Mouse (Mus musculus) hindbrain, embryonic 12.5 days (tissue): Measurements from ENCODE around the gene Clic4. TPM values are rescaled to one million over a fixed set of nuclear protein-coding genes. Genes with fewer than 3 reads are reported as not detected.

ENCODE experiments used
- ATAC-seq: fragments of 200-750 bp; cut with Nextera tagmentation; 2 replicates; pipeline ENCODE4 v1.8.0; 2017; ENCODE audit warnings: moderate TSS enrichment; ENCODE audit not compliant: low FRiP score
- H3K27ac ChIP-seq: fragments of 300-500 bp; sonication (generic); 2 replicates; pipeline ENCODE4 v1.5.1; 2016; ENCODE audit warnings: mild to moderate bottlenecking
- H3K27me3 ChIP-seq: fragments of 300-500 bp; sonication (generic); 2 replicates; pipeline ENCODE4 v1.6.1; 2016; ENCODE audit warnings: mild to moderate bottlenecking
- H3K36me3 ChIP-seq: fragments of 300-500 bp; sonication (generic); 2 replicates; pipeline ENCODE4 v1.6.1; 2016; ENCODE audit warnings: mild to moderate bottlenecking
- H3K4me1 ChIP-seq: fragments of 300-500 bp; sonication (generic); 2 replicates; pipeline ENCODE4 v1.6.1; 2016
- H3K4me2 ChIP-seq: fragments of 300-500 bp; sonication (generic); replicated peaks from 2 replicates; pipeline ENCODE4 v1.6.1; 2016; ENCODE audit warnings: mild to moderate bottlenecking
- H3K4me3 ChIP-seq: fragments of 300-500 bp; sonication (generic); 2 replicates; pipeline ENCODE4 v1.5.1; 2016; ENCODE audit warnings: mild to moderate bottlenecking
- H3K9ac ChIP-seq: fragments of 300-500 bp; sonication (generic); 2 replicates; pipeline ENCODE4 v1.6.1; 2016; ENCODE audit warnings: mild to moderate bottlenecking, moderate library complexity
- H3K9me3 ChIP-seq: fragments of 300-500 bp; sonication (generic); replicated peaks from 2 replicates; pipeline ENCODE4 v1.6.1; 2016; ENCODE audit warnings: mild to moderate bottlenecking
- WGBS: fragments of 180-500 bp; shearing (Covaris S2); methylation state at CpG from one replicate; pipeline ENCODE4 v1.1.7; 2016; 5-methylcytosine and 5-hydroxymethylcytosine counted together
- polyA plus RNA-seq: library from polyadenylated mRNA; unstranded; fragments of >200 nt; fragmentation: Nextera tagmentation; extraction: Ambion mirVana; gene quantifications from 2 replicates; pipeline ENCODE4 v1.2.1, GENCODE M21; 2016

Clic4 gene
- polyA plus RNA-seq, 1 experiment from 2014 or later, result 159 TPM

DNA sequence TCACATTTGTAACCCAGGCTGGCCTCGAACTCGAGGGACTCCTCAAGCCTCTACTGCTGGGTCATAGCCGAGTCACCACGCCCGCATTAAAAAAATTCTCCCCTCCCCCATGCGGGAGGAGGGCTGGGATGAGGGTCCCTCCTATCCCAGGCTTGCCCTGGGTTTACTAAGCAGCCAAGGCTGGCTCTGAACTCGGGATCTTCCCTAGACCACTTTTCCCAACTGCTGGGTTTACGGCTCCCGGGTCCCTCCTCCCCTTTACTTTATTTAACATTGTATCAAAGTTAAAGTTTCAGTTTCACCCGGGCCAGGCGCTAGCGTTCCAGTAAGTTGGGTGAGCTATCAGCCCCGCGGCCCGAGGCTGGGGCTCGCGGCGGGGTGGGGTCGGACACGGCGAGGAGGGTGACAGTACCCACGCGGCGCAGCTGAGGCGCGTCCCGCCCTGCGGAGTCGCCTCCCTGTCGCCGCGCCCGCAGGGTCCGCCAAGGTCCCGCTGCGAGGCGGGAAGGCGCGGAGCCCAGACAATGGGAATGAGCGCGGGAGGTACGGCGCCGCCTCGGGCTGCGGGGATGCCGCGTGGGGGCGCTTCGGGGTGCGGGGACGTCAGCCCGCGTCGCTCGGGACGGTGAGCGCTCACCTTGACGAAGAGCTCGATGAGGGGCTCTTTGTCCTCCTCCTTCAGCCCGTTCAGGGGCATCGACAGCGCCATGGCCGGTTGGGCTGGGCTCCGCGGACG is 565 bp downstream of the Clic4 start:
- Histone ChIP-seq H3K4me3 (peak overlapping the region; percentile 92), H3K36me3 (0 out of 2 replicates have a peak, but pooled peaks cover 3% of the 10 kb centered on the region), H3K4me1 (peaks cover 39% of the 10 kb centered on the region), H3K9me3 (no peaks in the 10 kb centered on the region), H3K4me2 (peak overlapping the region; percentile 80), H3K27ac (peak overlapping the region; percentile 97), H3K27me3 (peaks cover 25% of the 10 kb centered on the region), H3K9ac (peak overlapping the region; percentile 89)
- 1% methylated on average over 60 of the region's 67 CpGs for WGBS
- peak; percentile 64 for ATAC-seq

DNA sequence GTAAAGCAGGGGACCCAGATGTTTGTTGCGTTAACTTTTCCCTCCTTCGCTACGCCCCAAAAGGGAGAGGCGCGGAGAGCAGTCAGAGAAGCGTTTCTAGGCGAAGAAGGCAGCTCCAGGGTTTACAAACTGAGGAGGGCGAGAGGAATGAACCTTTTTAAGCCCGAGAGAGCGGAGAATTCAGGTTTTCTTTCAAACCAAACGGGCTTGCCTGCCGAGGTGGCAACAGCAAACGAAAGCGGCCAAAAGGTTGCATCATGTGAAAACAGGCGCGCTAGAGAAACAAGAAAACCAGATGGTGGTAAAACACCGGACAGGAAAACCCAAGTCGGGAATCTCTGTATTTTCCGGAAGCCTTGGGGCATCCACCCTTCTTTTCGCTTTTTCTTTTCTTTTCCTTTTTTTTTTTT is 1.2 kb downstream of the Clic4 start:
- no peak for ATAC-seq
- Histone ChIP-seq H3K9me3 (no peaks in the 10 kb centered on the region), H3K4me3 (peak overlapping the region; percentile 92), H3K4me2 (peak overlapping the region; percentile 80), H3K4me1 (peaks cover 43% of the 10 kb centered on the region), H3K27me3 (peaks cover 21% of the 10 kb centered on the region), H3K27ac (peak overlapping the region; percentile 52), H3K36me3 (0 out of 2 replicates have a peak, but pooled peaks cover 3% of the 10 kb centered on the region), H3K9ac (peak overlapping the region; percentile 89)
- 1% methylated on average over 20 of the region's 20 CpGs for whole genome bisulfite sequencing

DNA sequence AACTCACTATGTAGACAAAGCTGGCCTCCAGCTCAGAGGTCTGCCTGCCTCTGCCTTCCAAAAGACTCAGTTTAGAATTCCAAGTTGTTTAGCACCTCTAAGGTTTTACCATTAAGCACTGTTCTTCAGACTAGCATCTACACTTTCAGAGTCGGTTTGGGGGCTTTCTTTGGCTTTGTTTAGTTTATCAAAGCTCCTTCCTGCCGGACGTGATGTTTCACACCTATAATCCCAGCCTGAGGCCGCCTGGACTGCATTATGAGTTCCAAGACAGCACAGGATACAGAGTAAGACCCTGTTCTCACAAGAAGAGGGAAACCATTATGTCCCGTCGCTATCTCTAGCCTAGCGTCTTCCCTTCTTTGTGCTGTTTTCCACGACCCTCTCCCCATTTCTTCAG is 2.1 kb downstream of the Clic4 start:
- Histone ChIP-seq H3K27me3 (peaks cover 19% of the 10 kb centered on the region), H3K36me3 (0 out of 2 replicates have a peak, but pooled peaks cover 3% of the 10 kb centered on the region), H3K27ac (no peak overlapping the region), H3K4me1 (peaks cover 43% of the 10 kb centered on the region), H3K4me3 (peak overlapping the region; percentile 92), H3K9me3 (no peaks in the 10 kb centered on the region), H3K9ac (peak overlapping the region; percentile 33), H3K4me2 (peak overlapping the region; percentile 80)
- no peak for ATAC-seq
- 58% methylated on average over 8 of the region's 8 CpGs for WGBS

DNA sequence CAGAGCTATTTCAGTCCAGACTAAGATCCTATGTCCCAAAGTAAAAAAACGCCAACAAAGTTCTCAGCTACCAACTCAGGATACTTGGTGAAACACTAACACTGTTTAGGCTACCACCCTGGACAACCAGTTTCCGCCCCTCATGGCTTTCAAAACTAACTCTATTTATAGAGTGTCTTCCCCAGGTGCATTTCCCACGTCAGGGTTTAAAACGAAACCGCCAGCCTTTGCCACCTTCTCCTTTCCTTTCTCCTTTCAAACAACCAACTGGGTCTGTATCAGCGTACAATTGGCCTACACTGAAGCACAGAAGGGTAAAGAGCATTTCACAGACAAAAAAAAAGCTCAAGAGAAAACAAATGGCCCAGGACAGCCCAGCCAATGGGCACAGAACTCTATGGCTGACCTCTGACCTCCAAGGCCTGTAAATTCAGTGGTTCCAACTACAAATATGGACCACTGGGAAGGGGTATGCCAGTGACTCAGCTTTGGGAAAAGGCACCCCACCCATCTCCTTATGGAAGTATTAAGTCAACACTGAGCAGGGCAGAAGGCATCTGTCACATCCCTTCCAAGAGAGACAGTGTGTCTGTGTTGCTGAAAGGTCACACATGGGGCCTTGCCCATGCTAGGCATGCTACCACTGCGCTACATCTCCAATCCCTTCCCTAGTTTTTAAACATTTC is 2.8 kb downstream of the Clic4 start:
- no peaks in the 10 kb centered on the region for H3K9me3 ChIP-seq
- H3K4me1 ChIP-seq, result peaks cover 46% of the 10 kb centered on the region
- peaks cover 12% of the 10 kb centered on the region for H3K27me3 ChIP-seq
- peak overlapping the region; percentile 80 for H3K4me2 ChIP-seq
- H3K36me3 ChIP-seq, result 0 out of 2 replicates have a peak, but pooled peaks cover 3% of the 10 kb centered on the region
- peak overlapping the region; percentile 33; the same call in 1 of the 2 replicates for H3K9ac ChIP-seq
- H3K4me3 ChIP-seq, result peak overlapping the region; percentile 92; the same call in 1 of the 2 replicates
- no peak for ATAC-seq
- H3K27ac ChIP-seq, result no peak overlapping the region
- 65% methylated on average over 7 of the region's 7 CpGs for WGBS

DNA sequence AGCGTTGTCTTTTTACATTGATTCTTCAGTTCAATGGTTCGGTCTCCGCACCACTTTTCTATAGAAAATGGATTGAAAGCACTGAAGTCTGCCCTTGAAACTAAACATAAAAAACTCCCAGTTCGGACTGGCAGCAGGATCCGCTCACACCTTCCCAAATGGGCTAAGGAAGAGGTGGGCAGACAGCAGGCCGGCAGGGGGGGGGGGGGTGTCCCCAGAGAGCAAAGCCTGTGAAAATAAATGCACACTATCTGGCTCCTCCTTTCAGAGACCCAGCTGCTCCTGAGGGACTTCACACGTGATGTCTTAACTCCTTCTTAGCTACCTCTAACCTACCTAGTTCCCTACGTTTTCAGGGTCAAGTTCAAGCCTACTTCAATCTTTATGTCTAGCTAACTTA is 5.1 kb downstream of the Clic4 start:
- WGBS, result 44% methylated on average over 8 of the region's 8 CpGs
- H3K4me3 ChIP-seq, result no peak overlapping the region
- no peak overlapping the region; the same call in 1 of the 2 replicates for H3K27ac ChIP-seq
- H3K9ac ChIP-seq, result no peak overlapping the region
- ATAC-seq, result no peak
- peak overlapping the region; percentile 23 for H3K4me2 ChIP-seq
- 0 out of 2 replicates have a peak, but pooled peaks cover 3% of the 10 kb centered on the region for H3K36me3 ChIP-seq
- no peaks in the 10 kb centered on the region for H3K27me3 ChIP-seq
- peaks cover 43% of the 10 kb centered on the region for H3K4me1 ChIP-seq
- no peaks in the 10 kb centered on the region for H3K9me3 ChIP-seq

DNA sequence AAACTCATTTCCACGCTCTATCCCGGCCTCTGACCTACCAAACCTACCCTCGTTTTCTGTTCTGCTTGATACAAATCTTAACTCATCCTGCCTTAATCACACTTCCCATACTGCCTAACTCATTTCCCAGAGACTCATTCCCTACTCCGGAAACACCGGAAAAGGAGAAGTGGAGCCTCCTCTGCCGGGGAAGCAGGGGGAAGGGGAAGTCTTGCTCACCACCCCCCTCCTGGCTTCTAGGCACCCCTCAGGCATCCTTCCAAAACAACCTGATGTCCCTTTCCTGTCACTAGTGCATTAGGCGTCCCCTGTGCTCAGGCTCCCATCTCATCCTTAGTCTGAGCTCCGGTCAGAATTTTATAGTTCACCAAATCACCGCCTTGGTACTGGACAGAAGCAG is 5.6 kb downstream of the Clic4 start:
- Histone ChIP-seq H3K9ac (no peak overlapping the region), H3K36me3 (0 out of 2 replicates have a peak, but pooled peaks cover 3% of the 10 kb centered on the region), H3K27ac (no peak overlapping the region; the same call in 1 of the 2 replicates), H3K9me3 (no peaks in the 10 kb centered on the region), H3K4me2 (peak overlapping the region; percentile 23; the same call in 1 of the 2 replicates), H3K27me3 (no peaks in the 10 kb centered on the region), H3K4me1 (peaks cover 43% of the 10 kb centered on the region), H3K4me3 (no peak overlapping the region)
- no peak for ATAC-seq
- WGBS, result 80% methylated on average over 9 of the region's 9 CpGs

DNA sequence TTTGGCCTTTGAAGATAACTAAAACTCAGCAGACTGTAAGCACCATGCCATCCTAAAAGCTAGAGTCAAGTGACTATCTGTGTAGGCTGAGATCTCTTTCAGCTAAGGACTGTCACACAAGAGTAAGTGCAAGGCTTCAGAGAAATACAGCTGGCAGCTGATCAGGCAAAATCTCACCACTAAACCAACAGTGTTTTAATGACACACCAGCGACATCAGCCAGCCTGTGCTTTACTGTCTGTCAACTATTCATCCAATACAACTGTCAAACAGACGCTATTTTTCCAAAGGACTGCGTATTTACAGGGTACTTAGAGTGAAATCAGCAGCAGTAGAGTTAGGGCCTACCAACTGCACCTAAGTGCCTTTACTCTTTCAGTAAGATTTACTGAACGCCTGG is 12.2 kb downstream of the Clic4 start:
- Histone ChIP-seq H3K36me3 (peaks cover 8% of the 10 kb centered on the region; the same call in 1 of the 2 replicates), H3K9me3 (no peaks in the 10 kb centered on the region), H3K4me3 (no peak overlapping the region), H3K4me1 (peaks cover 22% of the 10 kb centered on the region), H3K4me2 (no peak overlapping the region), H3K27ac (no peak overlapping the region), H3K9ac (no peak overlapping the region), H3K27me3 (no peaks in the 10 kb centered on the region)
- 85% methylated on average over 4 of the region's 4 CpGs for WGBS
- ATAC-seq, result no peak

DNA sequence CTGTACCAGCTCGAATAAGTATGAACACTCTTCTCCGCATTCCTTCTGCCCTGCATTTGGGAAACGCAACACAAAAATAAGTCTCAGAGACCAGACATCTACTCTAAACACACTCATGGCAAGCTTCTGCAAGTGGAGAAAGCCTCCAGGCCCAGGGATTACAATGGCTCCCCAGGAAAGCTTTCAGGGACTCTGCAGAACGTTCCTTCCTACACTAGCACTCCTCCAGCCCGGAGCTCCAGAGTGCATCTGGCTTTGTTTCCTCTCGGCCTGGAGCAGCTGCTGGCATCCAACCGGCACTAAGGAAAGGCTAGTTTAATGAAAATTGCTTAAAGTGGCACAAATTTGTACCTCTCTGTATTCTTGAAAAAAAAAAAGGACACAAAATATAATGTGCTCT is 14.1 kb downstream of the Clic4 start:
- Histone ChIP-seq H3K27me3 (no peaks in the 10 kb centered on the region), H3K36me3 (peaks cover 8% of the 10 kb centered on the region; the same call in 1 of the 2 replicates), H3K27ac (peak overlapping the region; percentile 72), H3K4me3 (no peak overlapping the region), H3K9ac (0 out of 2 replicates have a peak overlapping the region, but pooled peaks have one; percentile 27), H3K9me3 (no peaks in the 10 kb centered on the region), H3K4me2 (no peak overlapping the region), H3K4me1 (peaks cover 18% of the 10 kb centered on the region)
- WGBS, result 36% methylated on average over 7 of the region's 7 CpGs
- no peak for ATAC-seq

DNA sequence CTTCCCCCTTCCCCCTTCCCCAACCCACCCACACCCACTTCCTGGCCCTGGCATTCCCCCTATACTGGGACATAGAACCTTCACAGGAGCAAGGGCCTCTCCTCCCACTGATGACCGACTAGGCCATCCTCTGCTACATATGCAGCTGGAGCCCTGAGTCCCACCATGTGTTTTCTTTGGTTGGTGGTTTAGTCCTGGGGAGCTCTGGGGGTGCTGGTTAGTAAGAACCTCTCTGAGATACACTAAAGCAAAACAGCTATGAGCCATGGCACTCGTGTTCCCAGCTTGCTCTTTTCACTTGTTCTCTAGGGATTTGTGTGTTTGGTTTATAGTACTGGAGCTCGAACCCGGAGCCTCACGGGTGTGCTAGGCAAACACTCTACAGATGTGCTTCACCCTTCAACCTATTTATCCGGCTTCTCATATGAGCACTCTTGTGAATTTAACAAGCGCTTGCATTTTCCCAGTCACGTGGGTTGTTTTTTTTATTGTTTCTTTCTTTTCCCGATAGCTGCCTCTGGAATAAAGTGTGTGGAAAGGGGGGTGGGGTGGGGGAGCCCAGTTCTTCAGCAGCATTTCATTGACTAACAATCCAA is 14.6 kb downstream of the Clic4 start:
- Histone ChIP-seq H3K4me2 (no peak overlapping the region), H3K4me1 (peaks cover 21% of the 10 kb centered on the region), H3K27ac (peak overlapping the region; percentile 72), H3K27me3 (no peaks in the 10 kb centered on the region), H3K4me3 (no peak overlapping the region), H3K36me3 (peaks cover 8% of the 10 kb centered on the region; the same call in 1 of the 2 replicates), H3K9ac (no peak overlapping the region), H3K9me3 (no peaks in the 10 kb centered on the region)
- ATAC-seq, result no peak
- 65% methylated on average over 9 of the region's 9 CpGs for WGBS

DNA sequence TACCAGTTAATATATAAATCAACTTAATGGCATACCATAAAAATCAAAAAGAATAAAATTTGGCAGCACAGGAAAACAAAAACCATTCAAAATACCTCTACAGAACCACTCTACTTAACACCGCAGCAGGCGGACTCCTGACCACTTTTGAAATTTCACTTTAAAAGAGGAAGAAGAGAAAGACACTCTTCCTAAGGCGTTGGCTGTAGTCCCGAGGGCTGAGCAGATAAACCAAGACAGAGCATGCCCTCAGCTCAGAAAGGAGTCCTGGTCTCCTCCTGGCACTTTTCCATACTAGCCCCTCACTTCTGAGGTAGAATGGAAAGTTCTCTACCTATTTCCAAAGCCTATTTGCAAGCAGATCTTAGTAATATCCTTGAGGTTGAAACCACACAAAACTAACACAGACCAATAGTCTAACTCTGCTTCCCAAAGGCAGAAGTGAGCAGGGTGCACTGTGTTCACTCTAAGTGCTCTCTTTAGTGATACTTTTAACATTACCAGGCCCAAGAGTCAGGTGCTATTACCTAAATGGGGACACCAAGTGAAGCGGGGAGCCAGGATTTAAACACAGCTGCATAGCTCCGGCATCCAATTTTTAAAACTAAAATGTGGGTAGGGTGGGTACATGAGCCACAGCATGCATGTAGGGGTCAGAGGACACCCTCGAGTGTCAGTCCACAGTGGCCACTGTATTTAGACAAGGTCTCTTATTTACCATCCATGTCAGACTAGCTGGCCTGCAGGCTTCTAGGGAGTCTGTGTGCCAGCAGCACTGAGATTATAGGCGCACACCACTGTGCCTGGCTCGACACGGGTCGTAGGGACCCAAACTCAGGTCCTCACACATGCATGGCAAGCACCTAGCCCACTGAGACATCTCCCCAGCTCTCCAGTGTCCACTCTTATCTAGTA is 15.8 kb downstream of the Clic4 start:
- Histone ChIP-seq H3K36me3 (peaks cover 8% of the 10 kb centered on the region; the same call in 1 of the 2 replicates), H3K9ac (no peak overlapping the region; the same call in 1 of the 2 replicates), H3K4me1 (peaks cover 23% of the 10 kb centered on the region), H3K4me2 (no peak overlapping the region), H3K27ac (no peak overlapping the region), H3K27me3 (no peaks in the 10 kb centered on the region), H3K4me3 (no peak overlapping the region), H3K9me3 (no peaks in the 10 kb centered on the region)
- ATAC-seq, result no peak
- 93% methylated on average over 11 of the region's 11 CpGs for WGBS

DNA sequence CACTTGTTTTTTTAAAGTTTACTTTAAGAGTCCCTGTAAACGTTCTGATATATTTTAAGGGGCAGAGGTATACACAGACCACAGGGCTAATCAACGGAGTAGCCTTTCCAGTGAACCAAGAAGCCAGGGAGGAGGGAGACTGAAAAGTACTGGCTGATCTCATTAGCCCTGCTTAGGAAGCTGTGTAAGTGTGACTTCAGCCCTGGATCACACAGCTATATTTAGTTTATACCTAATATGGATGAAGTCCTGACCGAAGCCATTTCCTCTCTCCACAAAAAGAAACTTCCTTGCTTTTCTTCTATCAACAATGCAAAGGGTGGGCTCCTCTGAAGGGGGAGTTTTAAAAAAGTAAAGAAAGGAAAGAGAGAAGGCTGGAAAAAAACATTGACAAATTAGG is 17.8 kb downstream of the Clic4 start:
- Histone ChIP-seq H3K9ac (no peak overlapping the region), H3K27me3 (no peaks in the 10 kb centered on the region), H3K4me3 (no peak overlapping the region), H3K4me1 (peaks cover 23% of the 10 kb centered on the region), H3K9me3 (no peaks in the 10 kb centered on the region), H3K4me2 (no peak overlapping the region), H3K27ac (no peak overlapping the region), H3K36me3 (no peaks in the 10 kb centered on the region)
- WGBS, result 70% methylated on average over 3 of the region's 3 CpGs
- no peak for ATAC-seq
